Mouse (Mus musculus) forebrain, embryonic 13.5 days (tissue): ENCODE data around the gene Actr1a. TPM values are rescaled to one million over a fixed set of nuclear protein-coding genes. Genes with fewer than 3 reads are reported as not detected.

Experiments used
- ATAC-seq: fragments of 200-750 bp; cut with Nextera tagmentation; 2 replicates; pipeline ENCODE4 v1.8.0; 2017
- H3K27ac ChIP-seq: fragments of 300-500 bp; sonication (generic); 2 replicates; pipeline ENCODE4 v1.5.1; 2015; ENCODE audit warnings: inconsistent platforms, mild to moderate bottlenecking, moderate library complexity
- H3K27me3 ChIP-seq: fragments of 300-500 bp; sonication (generic); 2 replicates; pipeline ENCODE4 v1.6.1; 2015; ENCODE audit warnings: mild to moderate bottlenecking, inconsistent platforms
- H3K36me3 ChIP-seq: fragments of 300-500 bp; sonication (generic); 2 replicates; pipeline ENCODE4 v1.6.1; 2015; ENCODE audit warnings: mild to moderate bottlenecking, inconsistent platforms; ENCODE audit not compliant: poor library complexity, severe bottlenecking
- H3K4me1 ChIP-seq: fragments of 300-500 bp; sonication (generic); 2 replicates; pipeline ENCODE4 v1.6.1; 2015; ENCODE audit warnings: inconsistent platforms
- H3K4me2 ChIP-seq: fragments of 300-500 bp; sonication (generic); 2 replicates; pipeline ENCODE4 v1.6.1; 2015; ENCODE audit warnings: inconsistent platforms, mild to moderate bottlenecking, moderate library complexity
- H3K4me3 ChIP-seq: fragments of 300-500 bp; sonication (generic); 2 replicates; pipeline ENCODE4 v1.5.1; 2015; ENCODE audit warnings: mild to moderate bottlenecking, inconsistent platforms
- H3K9ac ChIP-seq: fragments of 300-500 bp; sonication (generic); 2 replicates; pipeline ENCODE4 v1.6.1; 2015; ENCODE audit warnings: mild to moderate bottlenecking, inconsistent platforms
- H3K9me3 ChIP-seq: fragments of 300-500 bp; sonication (generic); replicated peaks from 2 replicates; pipeline ENCODE4 v1.6.1; 2016; ENCODE audit warnings: inconsistent platforms
- WGBS: fragments of 180-500 bp; shearing (Covaris S2); methylation state at CpG from one replicate; pipeline ENCODE4 v1.1.7; 2015; 5-methylcytosine and 5-hydroxymethylcytosine counted together
- polyA plus RNA-seq: library from polyadenylated mRNA; unstranded; fragments of >200 nt; fragmentation: Nextera tagmentation; extraction: Ambion mirVana; gene quantifications from 2 replicates; pipeline ENCODE4 v1.2.1, GENCODE M21; 2015

The Actr1a gene
- polyA plus RNA-seq, 1 experiment from 2014 or later: 285 TPM

- ATAC-seq: no peak
- H3K4me1 ChIP-seq: peaks cover 42% of the 10 kb centered on the region
- H3K36me3 ChIP-seq: peaks cover 7% of the 10 kb centered on the region; the same call in 1 of the 2 replicates
- no peaks in the 10 kb centered on the region for H3K9me3 ChIP-seq
- H3K27me3 ChIP-seq: no peaks in the 10 kb centered on the region
- H3K4me3 ChIP-seq: no peak overlapping the region
- no peak overlapping the region for H3K4me2 ChIP-seq
- 94% methylated on average over 7 of the region's 7 CpGs for WGBS
- H3K9ac ChIP-seq: no peak overlapping the region
- no peak overlapping the region for H3K27ac ChIP-seq
Observed at GRCm38 (mm10) chr19:46420410-46420809, 24.9 kb upstream of the Actr1a start.

DNA sequence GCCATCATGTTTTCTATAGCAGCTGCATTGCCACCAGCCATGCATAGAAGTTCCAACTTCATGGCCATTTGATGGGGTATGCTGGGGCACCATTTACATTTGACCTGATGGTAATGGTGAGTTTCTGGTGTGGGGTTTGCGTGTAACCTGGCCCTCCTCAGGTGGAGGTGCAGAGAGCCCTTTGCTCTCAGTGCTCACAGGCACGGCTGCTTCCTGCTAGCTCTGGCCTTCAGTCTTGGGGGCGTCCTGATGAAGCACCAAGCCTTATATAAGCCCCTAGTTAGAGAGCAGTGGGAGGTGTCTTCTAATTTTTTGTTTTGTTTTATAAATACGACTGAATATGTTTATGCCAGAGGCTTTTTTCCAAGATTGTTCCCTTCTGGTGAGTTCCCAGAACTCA is 22.5 kb upstream of the Actr1a start:
- peaks cover 32% of the 10 kb centered on the region for H3K4me1 ChIP-seq
- peaks cover 3% of the 10 kb centered on the region; the same call in 1 of the 2 replicates for H3K36me3 ChIP-seq
- WGBS: 92% methylated on average over 4 of the region's 4 CpGs
- H3K27me3 ChIP-seq: no peaks in the 10 kb centered on the region
- H3K4me2 ChIP-seq: no peak overlapping the region
- H3K9me3 ChIP-seq: no peaks in the 10 kb centered on the region
- no peak overlapping the region for H3K27ac ChIP-seq
- ATAC-seq: no peak
- H3K9ac ChIP-seq: no peak overlapping the region
- no peak overlapping the region for H3K4me3 ChIP-seq

DNA sequence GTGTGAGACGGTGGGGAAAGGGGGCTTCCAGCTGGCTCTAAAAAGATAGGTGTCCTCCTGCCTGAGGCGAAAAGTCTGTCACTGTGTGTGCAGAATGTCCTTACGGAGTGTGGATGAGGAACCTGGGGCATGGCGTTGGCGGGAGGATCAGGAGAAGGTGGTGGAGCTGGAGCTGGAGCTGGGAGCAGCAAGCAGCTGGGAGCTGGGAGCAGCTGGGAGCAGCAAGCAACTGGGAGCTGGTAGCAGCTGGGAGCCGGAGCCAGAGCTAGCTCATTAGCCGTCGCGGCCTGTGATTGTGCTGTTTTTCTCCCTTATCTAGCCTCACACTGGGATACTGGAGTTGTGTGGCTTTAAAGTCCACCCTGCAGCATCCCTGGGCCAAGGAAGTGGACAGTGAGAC is 20.7 kb upstream of the Actr1a start:
- Histone ChIP-seq H3K4me3 (no peak overlapping the region), H3K27me3 (no peaks in the 10 kb centered on the region), H3K9me3 (no peaks in the 10 kb centered on the region), H3K4me1 (peaks cover 14% of the 10 kb centered on the region), H3K4me2 (no peak overlapping the region), H3K27ac (no peak overlapping the region; the same call in 1 of the 2 replicates), H3K36me3 (peaks cover 3% of the 10 kb centered on the region; the same call in 1 of the 2 replicates), H3K9ac (no peak overlapping the region; the same call in 1 of the 2 replicates)
- 65% methylated on average over 9 of the region's 9 CpGs for WGBS
- no peak for ATAC-seq

DNA sequence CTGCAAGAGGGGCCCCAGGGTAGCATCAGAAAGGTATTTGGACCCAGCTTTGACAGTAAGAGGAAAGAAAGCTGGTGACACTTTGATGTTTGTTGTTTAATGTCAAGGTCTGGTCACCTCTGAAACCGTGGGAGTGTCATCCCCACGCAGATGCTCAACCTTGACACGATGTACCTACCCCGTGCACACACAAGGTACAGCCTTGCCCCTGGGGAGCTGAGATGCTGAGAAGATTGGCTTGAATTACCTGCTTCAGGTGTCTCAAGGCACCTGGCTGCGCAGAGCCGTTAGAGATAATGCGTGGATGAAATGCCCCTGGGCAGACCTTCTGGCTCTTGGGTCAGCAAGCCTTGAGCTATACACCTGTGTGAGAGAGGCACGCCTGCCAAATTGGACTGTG is 18.9 kb upstream of the Actr1a start:
- Histone ChIP-seq H3K4me1 (peaks cover 5% of the 10 kb centered on the region; the same call in 1 of the 2 replicates), H3K27ac (no peak overlapping the region), H3K9me3 (no peaks in the 10 kb centered on the region), H3K36me3 (peaks cover 12% of the 10 kb centered on the region), H3K27me3 (no peaks in the 10 kb centered on the region), H3K9ac (no peak overlapping the region), H3K4me3 (no peak overlapping the region), H3K4me2 (no peak overlapping the region)
- ATAC-seq: no peak
- WGBS: 98% methylated on average over 8 of the region's 8 CpGs

- peaks cover 13% of the 10 kb centered on the region for H3K36me3 ChIP-seq
- no peaks in the 10 kb centered on the region for H3K27me3 ChIP-seq
- H3K9ac ChIP-seq: no peak overlapping the region
- 96% methylated on average over 2 of the region's 2 CpGs for WGBS
- no peak for ATAC-seq
- no peak overlapping the region for H3K27ac ChIP-seq
- H3K4me1 ChIP-seq: peaks cover 5% of the 10 kb centered on the region; the same call in 1 of the 2 replicates
- H3K4me3 ChIP-seq: no peak overlapping the region
- H3K9me3 ChIP-seq: no peaks in the 10 kb centered on the region
- H3K4me2 ChIP-seq: no peak overlapping the region
Observed at GRCm38 (mm10) chr19:46413969-46414368, 18.4 kb upstream of the Actr1a start.

GRCm38 (mm10) chr19:46412056-46412805 is 16.7 kb upstream of the Actr1a start:
- Histone ChIP-seq H3K4me1 (peaks cover 5% of the 10 kb centered on the region; the same call in 1 of the 2 replicates), H3K9me3 (no peaks in the 10 kb centered on the region), H3K27me3 (no peaks in the 10 kb centered on the region), H3K4me2 (no peak overlapping the region), H3K36me3 (peaks cover 27% of the 10 kb centered on the region), H3K9ac (no peak overlapping the region), H3K27ac (no peak overlapping the region), H3K4me3 (no peak overlapping the region)
- no peak for ATAC-seq
- 92% methylated on average over 12 of the region's 12 CpGs for WGBS

GRCm38 (mm10) chr19:46409506-46409905 is 14.0 kb upstream of the Actr1a start:
- H3K4me3 ChIP-seq: no peak overlapping the region
- peaks cover 50% of the 10 kb centered on the region for H3K36me3 ChIP-seq
- no peaks in the 10 kb centered on the region for H3K9me3 ChIP-seq
- no peak overlapping the region for H3K27ac ChIP-seq
- H3K4me1 ChIP-seq: no peaks in the 10 kb centered on the region
- no peak overlapping the region for H3K9ac ChIP-seq
- H3K27me3 ChIP-seq: no peaks in the 10 kb centered on the region
- H3K4me2 ChIP-seq: no peak overlapping the region
- WGBS: 89% methylated on average over 3 of the region's 3 CpGs
- ATAC-seq: no peak

GRCm38 (mm10) chr19:46406592-46407386 is 11.2 kb upstream of the Actr1a start:
- Histone ChIP-seq H3K27me3 (no peaks in the 10 kb centered on the region), H3K4me1 (no peaks in the 10 kb centered on the region), H3K4me3 (no peak overlapping the region), H3K9ac (no peak overlapping the region), H3K4me2 (no peak overlapping the region), H3K9me3 (no peaks in the 10 kb centered on the region), H3K36me3 (peaks cover 74% of the 10 kb centered on the region), H3K27ac (no peak overlapping the region)
- ATAC-seq: no peak
- WGBS: 82% methylated on average over 8 of the region's 8 CpGs

- H3K4me2 ChIP-seq: no peak overlapping the region
- H3K27ac ChIP-seq: no peak overlapping the region
- H3K9me3 ChIP-seq: no peaks in the 10 kb centered on the region
- 96% methylated on average over 1 of the region's 1 CpGs for WGBS
- peaks cover 73% of the 10 kb centered on the region for H3K36me3 ChIP-seq
- no peak overlapping the region for H3K9ac ChIP-seq
- no peak for ATAC-seq
- no peaks in the 10 kb centered on the region for H3K27me3 ChIP-seq
- peaks cover 6% of the 10 kb centered on the region for H3K4me1 ChIP-seq
- no peak overlapping the region for H3K4me3 ChIP-seq
Observed at GRCm38 (mm10) chr19:46404030-46404429, 8.5 kb upstream of the Actr1a start.

GRCm38 (mm10) chr19:46400558-46400957 is 5.0 kb upstream of the Actr1a start:
- H3K4me2 ChIP-seq: no peak overlapping the region
- ATAC-seq: no peak
- H3K9me3 ChIP-seq: no peaks in the 10 kb centered on the region
- H3K4me1 ChIP-seq: peaks cover 28% of the 10 kb centered on the region
- WGBS: 93% methylated on average over 7 of the region's 7 CpGs
- H3K9ac ChIP-seq: no peak overlapping the region
- no peak overlapping the region for H3K27ac ChIP-seq
- H3K4me3 ChIP-seq: no peak overlapping the region
- no peaks in the 10 kb centered on the region for H3K27me3 ChIP-seq
- H3K36me3 ChIP-seq: peaks cover 42% of the 10 kb centered on the region

DNA sequence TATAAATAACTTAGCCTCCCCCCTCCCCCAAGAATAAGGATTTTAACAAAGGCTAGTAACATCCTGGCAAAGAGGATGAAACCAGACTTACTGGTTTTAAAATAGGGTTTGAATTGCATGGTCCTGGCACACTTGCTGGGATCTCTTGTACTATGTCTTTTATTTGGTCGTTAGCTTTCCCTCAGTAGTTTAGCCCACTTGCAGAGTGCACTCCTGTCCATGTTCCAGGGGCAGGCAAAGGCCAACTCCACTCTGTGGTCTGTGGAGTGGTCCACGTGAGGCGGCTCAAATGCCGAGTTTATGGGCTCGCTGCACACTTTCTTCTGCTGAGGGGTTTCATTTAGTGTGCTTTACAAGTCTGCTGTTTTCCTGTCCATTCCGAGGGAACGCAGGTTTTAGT is 4.3 kb upstream of the Actr1a start:
- H3K9me3 ChIP-seq: no peaks in the 10 kb centered on the region
- H3K36me3 ChIP-seq: peaks cover 36% of the 10 kb centered on the region
- ATAC-seq: no peak
- no peak overlapping the region for H3K4me3 ChIP-seq
- no peak overlapping the region for H3K27ac ChIP-seq
- H3K27me3 ChIP-seq: no peaks in the 10 kb centered on the region
- no peak overlapping the region for H3K9ac ChIP-seq
- H3K4me2 ChIP-seq: no peak overlapping the region
- H3K4me1 ChIP-seq: peaks cover 28% of the 10 kb centered on the region
- WGBS: 63% methylated on average over 7 of the region's 7 CpGs

DNA sequence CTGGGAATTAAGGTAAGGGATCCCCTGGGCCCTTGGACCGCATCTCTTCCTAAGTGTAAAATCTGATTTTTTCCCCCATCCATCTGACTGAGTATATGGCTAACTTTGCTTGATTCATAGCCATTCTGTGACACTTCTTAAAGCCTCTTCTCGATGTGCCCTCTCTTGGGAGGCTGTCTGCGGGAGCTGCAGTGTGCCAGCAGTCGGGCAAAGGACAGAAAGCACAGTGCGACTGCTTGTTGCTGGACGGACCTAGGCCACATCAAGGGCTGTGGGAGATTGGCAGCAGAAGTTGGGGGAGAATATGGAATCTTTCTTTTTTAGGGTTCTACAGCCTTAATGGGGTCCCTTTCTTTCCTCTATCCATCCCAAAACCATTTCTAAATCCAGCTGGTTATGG is 3.8 kb upstream of the Actr1a start:
- Histone ChIP-seq H3K36me3 (peaks cover 31% of the 10 kb centered on the region), H3K4me1 (peaks cover 31% of the 10 kb centered on the region), H3K27me3 (no peaks in the 10 kb centered on the region), H3K9me3 (no peaks in the 10 kb centered on the region), H3K27ac (no peak overlapping the region), H3K4me2 (peak overlapping the region; percentile 19; the same call in 1 of the 2 replicates), H3K9ac (no peak overlapping the region), H3K4me3 (no peak overlapping the region)
- WGBS: 90% methylated on average over 6 of the region's 6 CpGs
- ATAC-seq: no peak
